Mouse (Mus musculus) neural tube, postnatal 0 days (tissue): ENCODE data around the gene Dspp. TPM values are rescaled to one million over a fixed set of nuclear protein-coding genes. Genes with fewer than 3 reads are reported as not detected.

Experiments
- polyA plus RNA-seq: library from polyadenylated mRNA; unstranded; fragments of >200 nt; fragmentation: Nextera tagmentation; extraction: Ambion mirVana; gene quantifications from 2 replicates; pipeline ENCODE4 v1.2.1, GENCODE M21; 2015

The Dspp gene
- polyA plus RNA-seq: 0.06 TPM in 1 of 2 replicates, not detected in the other

GRCm38 (mm10) chr5:104170412-104170811, at the start of gene Dspp:
Gene Dspp, plus strand, starts transcription at chr5:104170712.

GRCm38 (mm10) chr5:104202351-104202750, 31.8 kb downstream of the Dspp start, which contains the start of gene Dmp1:
Gene Dmp1, plus strand, starts transcription at chr5:104202613.

Other genes with a start within 250 kb of the Dspp start
- gene Hsd17b13, start 193.3 kb upstream of the Dspp start, polyA plus RNA-seq: 0.28 TPM in 1 of 2 replicates, not detected in the other
- 6.1 and 7.9 TPM in 2 replicates for gene Hsd17b11, start 148.8 kb upstream of the Dspp start, polyA plus RNA-seq
- gene Nudt9, start 124.4 kb upstream of the Dspp start, polyA plus RNA-seq: 99.0 and 100 TPM in 2 replicates
- gene Gm17660, start 93.1 kb upstream of the Dspp start, polyA plus RNA-seq: 0.66 TPM in 1 of 2 replicates, not detected in the other
- gene Sparcl1, start 57.0 kb upstream of the Dspp start, polyA plus RNA-seq: 1,210 and 1,268 TPM in 2 replicates
- gene Dmp1, start 31.9 kb downstream of the Dspp start, polyA plus RNA-seq: 0.61 and 1.1 TPM in 2 replicates
- gene Ibsp, start 128.5 kb downstream of the Dspp start, polyA plus RNA-seq: 7.7 and 9.6 TPM in 2 replicates
- gene Mepe, start 154.6 kb downstream of the Dspp start, polyA plus RNA-seq: 0.09 TPM in 1 of 2 replicates, not detected in the other